In genomic region chr7:129680534-129681210, GRCm38 (mm10) we compare ENCODE assay signal across 9 mouse cellular contexts.
DNase-seq lines count a peak whose midpoint lies in the region; ATAC-seq and TF ChIP-seq lines count a peak whose summit lies in the region.
"Had no signal": no experiment of that assay in that cellular context is flagged by ENCODE, and none has a peak within 500 bp of the region (broad histone marks: within the 10 kb centered on the region; RNA-seq: fewer than 3 reads in every experiment).

No protein-coding gene starts in this region.

- 27% methylated on average over 10 of the region's 10 CpGs for WGBS in hindbrain, embryonic 11.5 days
- WGBS in hindbrain, embryonic 12.5 days: 30% methylated on average over 10 of the region's 10 CpGs

- no peak overlapping the region for H3K27ac ChIP-seq in hindbrain, embryonic 11.5 days (ENCODE audit: low read depth, low read length)
- no peak overlapping the region for H3K27ac ChIP-seq in hindbrain, embryonic 12.5 days
- no peak overlapping the region for H3K27ac ChIP-seq in ES-E14 (ENCODE audit: insufficient read depth, low read depth, low read length, poor library complexity, severe bottlenecking)
- H3K27ac ChIP-seq: embryonic facial prominence, embryonic 15.5 days had no signal

- no peak overlapping the region for H3K9ac ChIP-seq in hindbrain, embryonic 11.5 days (ENCODE audit: low read depth, low read length)
- H3K9ac ChIP-seq in hindbrain, embryonic 12.5 days: no peak overlapping the region
- H3K9ac ChIP-seq in ES-E14 (ENCODE audit: insufficient read depth, low read depth, low read length, poor library complexity, severe bottlenecking): no peak overlapping the region
- H3K9ac ChIP-seq: embryonic facial prominence, embryonic 15.5 days had no signal

- H3K4me2 ChIP-seq in hindbrain, embryonic 11.5 days (replicated peaks; ENCODE audit: low read depth, low read length): no peak overlapping the region
- H3K4me2 ChIP-seq in hindbrain, embryonic 12.5 days (replicated peaks): no peak overlapping the region
- H3K4me2 ChIP-seq: embryonic facial prominence, embryonic 15.5 days had no signal

- peak; percentile 77 for DNase-seq in hindbrain, embryonic 11.5 days (ENCODE audit: low spot score)
- DNase-seq in ES-E14 (ENCODE audit: low read depth, low spot score): peak; percentile 40
- DNase-seq in adrenal gland, postnatal 36 days: peak; percentile 67 to 69
- DNase-seq in kidney, adult 9 months: peak; percentile 73
- peak; percentile 60 to 63 for DNase-seq in lung, postnatal 4 days
- no peak for DNase-seq in layer of hippocampus, adult 9-11 months
- no peak for DNase-seq in gastrocnemius, postnatal 36 days

- no peaks in the 10 kb centered on the region for H3K36me3 ChIP-seq in hindbrain, embryonic 11.5 days (ENCODE audit: control insufficient read depth, insufficient read depth, low read length)
- H3K36me3 ChIP-seq in hindbrain, embryonic 12.5 days: no peaks in the 10 kb centered on the region
- H3K36me3 ChIP-seq in ES-E14 (ENCODE audit: control insufficient read depth, insufficient read depth, low read length, poor library complexity, severe bottlenecking): no peaks in the 10 kb centered on the region
- H3K36me3 ChIP-seq: embryonic facial prominence, embryonic 15.5 days had no signal

- H3K27me3 ChIP-seq in hindbrain, embryonic 11.5 days (ENCODE audit: control insufficient read depth, insufficient read depth, low read length): no peaks in the 10 kb centered on the region
- H3K27me3 ChIP-seq in hindbrain, embryonic 12.5 days: 0 out of 2 replicates have a peak, but pooled peaks cover 3% of the 10 kb centered on the region
- H3K27me3 ChIP-seq: embryonic facial prominence, embryonic 15.5 days had no signal

- no peak overlapping the region for H3K4me3 ChIP-seq in hindbrain, embryonic 11.5 days (ENCODE audit: low read depth, low read length)
- H3K4me3 ChIP-seq in hindbrain, embryonic 12.5 days: no peak overlapping the region
- H3K4me3 ChIP-seq in ES-E14 (ENCODE audit: insufficient read depth in 1 of 2, low read depth in 1 of 2, low read length in 2 of 2, poor library complexity in 1 of 2, severe bottlenecking in 1 of 2): no peak overlapping the region
- H3K4me3 ChIP-seq: embryonic facial prominence, embryonic 15.5 days had no signal

- in situ Hi-C loops in ES-E14 (cut with MboI; ENCODE audit: low sequenced_read_pairs in 2 of 2, unreplicated experiment in 2 of 2): no loop called here

- ATAC-seq in hindbrain, embryonic 11.5 days (ENCODE audit: low FRiP score): no peak
- ATAC-seq in hindbrain, embryonic 12.5 days (ENCODE audit: low FRiP score): no peak

- H3K4me1 ChIP-seq in hindbrain, embryonic 11.5 days (replicated peaks; ENCODE audit: control insufficient read depth, insufficient read depth, low read length): no peaks in the 10 kb centered on the region
- peaks cover 6% of the 10 kb centered on the region; the same call in 1 of the 2 replicates for H3K4me1 ChIP-seq in hindbrain, embryonic 12.5 days
- H3K4me1 ChIP-seq in ES-E14 (ENCODE audit: control insufficient read depth in 2 of 2, insufficient read depth in 2 of 2, low read length in 2 of 2, poor library complexity in 1 of 2): no peaks in the 10 kb centered on the region

- intact Hi-C loops in gastrocnemius, postnatal 36 days (cut with DNase I): no loop called here

- no peaks in the 10 kb centered on the region for H3K9me3 ChIP-seq in hindbrain, embryonic 11.5 days (ENCODE audit: control insufficient read depth, low read length)
- no peaks in the 10 kb centered on the region for H3K9me3 ChIP-seq in hindbrain, embryonic 12.5 days (replicated peaks)
- H3K9me3 ChIP-seq in ES-E14 (ENCODE audit: control insufficient read depth, insufficient read depth, low read depth, low read length): no peaks in the 10 kb centered on the region
- H3K9me3 ChIP-seq: embryonic facial prominence, embryonic 15.5 days had no signal

TF ChIP-seq in ES-E14, 5 proteins besides CTCF, POLR2A, EP300 and RAD21:
- peak; percentile 68; the same call in 1 of the 2 replicates for TF ChIP-seq ZC3H11A (IDR thresholded peaks at IDR 0.05; ENCODE audit: borderline replicate concordance, low read depth, low read length)
- TF ChIP-seq MAFK (IDR thresholded peaks at IDR 0.05; ENCODE audit: insufficient read depth, low read depth, low read length): no peak

Comparison
In these comparisons a context has a peak if more than half of its experiments do, and no peak if none do; other contexts are left out.
1. DNase-seq: peak in hindbrain, embryonic 11.5 days (single experiment), ES-E14 (single experiment), adrenal gland, postnatal 36 days (2 of 2), kidney, adult 9 months (single experiment) and lung, postnatal 4 days (2 of 2); none in layer of hippocampus, adult 9-11 months (single experiment) and gastrocnemius, postnatal 36 days (0 of 2).